Mouse (Mus musculus): Measurements from ENCODE around the gene Dchs1. TPM values are rescaled to one million over a fixed set of nuclear protein-coding genes. Genes with fewer than 3 reads are reported as not detected.

The Dchs1 gene
- 12.8 and 28.6 TPM in 2 replicates for polyA plus RNA-seq (2011; ENCODE audit: insufficient read length, low read depth, missing spikeins)

DNA sequence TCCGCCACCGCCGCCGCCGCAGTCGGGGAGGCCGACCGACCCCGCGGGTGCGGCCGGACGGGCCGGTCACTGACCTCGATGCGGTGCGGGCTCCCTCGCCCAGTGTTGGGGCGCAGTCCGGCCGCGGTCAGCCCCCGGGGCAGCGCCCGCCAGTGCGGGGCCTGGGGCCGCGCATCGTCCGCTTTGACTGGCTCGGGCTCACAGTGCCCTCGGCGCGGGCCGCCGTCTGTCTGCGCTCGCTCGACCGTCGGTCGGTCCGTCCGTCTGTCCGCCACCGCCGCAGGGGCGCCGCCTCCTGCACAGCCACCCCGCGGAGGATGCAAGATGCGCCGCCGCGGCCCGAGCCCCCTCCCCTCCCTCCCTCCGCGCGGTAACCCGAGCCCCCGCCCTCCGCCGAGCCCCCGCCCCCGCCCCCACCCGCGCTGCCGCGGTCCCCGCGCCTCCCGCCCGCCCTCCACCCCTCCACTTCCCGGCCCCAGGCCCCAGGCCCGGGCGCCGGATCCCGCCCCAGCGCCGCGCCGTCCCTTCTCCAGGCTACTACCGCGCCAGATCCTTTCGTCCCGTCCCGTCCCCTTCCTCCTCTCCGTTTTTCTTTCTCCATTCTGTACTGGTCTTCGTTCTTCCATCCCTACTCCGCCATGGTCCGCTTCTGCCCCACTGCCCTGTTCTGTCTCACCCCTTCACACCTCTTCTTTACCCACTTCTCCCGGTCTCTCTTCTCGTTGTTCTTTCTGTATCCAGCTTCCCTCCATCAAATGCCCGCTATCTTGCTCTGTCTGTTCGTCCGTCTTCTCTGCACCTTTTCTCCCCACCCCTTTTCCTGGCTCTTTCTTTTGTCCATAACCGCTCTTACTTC, at the start of gene Dchs1:
Gene Dchs1 (minus strand): TSS at position 370 of the 856 bp plus-strand sequence.
- Histone ChIP-seq H3K27ac (ENCODE audit: insufficient read depth, low read length) (no peak within 1 kb of the TSS), H3K4me3 (ENCODE audit: insufficient read depth, low read length) (peak within 1 kb of the TSS; percentile 49), H3K4me1 (ENCODE audit: control insufficient read depth, insufficient read depth, low read length) (peaks cover 19% of the 10 kb centered on the region)
- no peak for TF ChIP-seq CTCF (IDR thresholded peaks at IDR 0.05; ENCODE audit: borderline replicate concordance, insufficient read depth, low read length)
- peak; percentile 57 for TF ChIP-seq POLR2A (IDR thresholded peaks at IDR 0.05; ENCODE audit: low read depth, low read length)

DNA sequence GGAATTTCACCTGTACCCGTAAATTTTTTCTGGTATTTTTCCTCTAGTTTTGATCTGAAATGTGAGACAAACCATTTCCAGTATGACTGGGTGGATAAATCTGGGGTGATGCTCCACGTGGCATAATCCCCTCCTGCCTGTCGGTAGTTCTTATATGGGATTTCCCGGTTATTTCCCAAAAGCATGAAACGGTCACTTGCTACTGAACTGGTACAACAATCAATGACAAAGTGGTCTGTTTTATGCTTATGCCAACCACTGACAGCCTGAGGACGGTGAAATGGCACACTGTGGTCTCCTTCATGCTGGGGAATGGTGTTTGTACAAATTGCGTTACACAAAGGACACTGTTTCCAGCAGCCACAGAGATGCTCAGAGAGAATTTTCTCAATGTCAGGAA, 36.8 kb upstream of the Dchs1 start:
- TF ChIP-seq CTCF (IDR thresholded peaks at IDR 0.05; ENCODE audit: borderline replicate concordance, insufficient read depth, low read length) (no peak), POLR2A (IDR thresholded peaks at IDR 0.05; ENCODE audit: low read depth, low read length) (no peak)
- no peak overlapping the region for H3K4me3 ChIP-seq (ENCODE audit: insufficient read depth, low read length)
- no peak overlapping the region for H3K27ac ChIP-seq (ENCODE audit: insufficient read depth, low read length)
- H3K4me1 ChIP-seq (ENCODE audit: control insufficient read depth, insufficient read depth, low read length): no peaks in the 10 kb centered on the region

DNA sequence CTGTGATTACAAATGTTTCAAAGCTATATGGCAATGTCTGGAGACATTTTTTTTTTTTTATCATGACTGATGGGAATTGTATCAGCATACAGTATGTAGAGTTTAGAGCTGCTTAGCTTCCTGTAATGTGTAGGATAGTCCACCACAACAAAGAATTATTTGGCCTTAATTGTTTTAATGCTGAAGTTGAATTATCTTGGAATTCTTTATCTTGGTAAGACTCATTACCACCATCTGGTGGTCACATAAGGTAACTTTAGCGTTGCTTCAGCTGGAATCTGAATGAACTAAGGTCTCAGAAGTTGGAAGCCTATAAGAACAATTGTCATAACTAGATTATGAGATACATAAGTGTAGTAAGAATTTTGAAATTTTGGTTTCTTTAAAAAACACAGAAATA, 31.0 kb upstream of the Dchs1 start:
- TF ChIP-seq POLR2A (IDR thresholded peaks at IDR 0.05; ENCODE audit: low read depth, low read length) (no peak), CTCF (IDR thresholded peaks at IDR 0.05; ENCODE audit: borderline replicate concordance, insufficient read depth, low read length) (no peak)
- no peak overlapping the region for H3K4me3 ChIP-seq (ENCODE audit: insufficient read depth, low read length)
- no peaks in the 10 kb centered on the region for H3K4me1 ChIP-seq (ENCODE audit: control insufficient read depth, insufficient read depth, low read length)
- no peak overlapping the region for H3K27ac ChIP-seq (ENCODE audit: insufficient read depth, low read length)

DNA sequence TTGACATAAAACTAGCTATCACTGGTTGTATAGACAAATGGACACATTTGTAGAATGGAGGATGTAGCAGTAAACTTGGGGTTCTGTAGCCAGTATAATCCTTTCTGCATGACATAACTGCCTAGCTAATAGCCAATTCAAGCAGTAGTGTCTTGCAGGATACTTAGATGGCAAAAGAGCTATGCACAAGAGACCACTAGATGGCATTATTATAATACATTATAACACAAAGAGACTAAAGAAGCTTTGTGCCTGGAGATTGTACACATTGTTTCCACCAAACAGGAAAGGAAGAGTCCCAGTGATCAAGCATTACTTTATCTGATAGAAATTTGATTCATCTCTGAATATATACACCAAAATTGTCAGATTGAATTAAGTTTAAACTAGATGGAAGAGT, 29.3 kb upstream of the Dchs1 start:
- Histone ChIP-seq H3K4me3 (ENCODE audit: insufficient read depth, low read length) (no peak overlapping the region), H3K27ac (ENCODE audit: insufficient read depth, low read length) (no peak overlapping the region), H3K4me1 (ENCODE audit: control insufficient read depth, insufficient read depth, low read length) (no peaks in the 10 kb centered on the region)
- TF ChIP-seq CTCF (IDR thresholded peaks at IDR 0.05; ENCODE audit: borderline replicate concordance, insufficient read depth, low read length) (no peak), POLR2A (IDR thresholded peaks at IDR 0.05; ENCODE audit: low read depth, low read length) (no peak)

DNA sequence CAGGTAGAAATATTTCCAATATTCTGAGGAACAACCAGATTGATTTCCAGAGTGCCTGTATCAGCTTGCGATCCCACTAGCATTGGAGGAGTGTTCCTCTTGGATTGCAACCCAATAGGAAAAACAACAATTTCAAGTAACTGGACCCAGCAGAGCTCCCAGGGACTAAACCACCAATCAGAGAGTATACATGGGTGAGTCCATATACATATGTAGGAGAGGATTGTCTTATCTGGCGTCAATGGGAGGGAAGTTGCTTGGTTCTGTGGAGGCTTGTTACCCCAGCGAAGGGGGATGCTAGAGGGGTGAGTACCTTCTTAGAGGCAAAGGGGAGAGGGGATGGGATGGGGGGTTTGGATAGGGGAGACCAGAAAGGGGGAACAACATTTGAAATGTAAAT, 25.9 kb upstream of the Dchs1 start:
- Histone ChIP-seq H3K4me3 (ENCODE audit: insufficient read depth, low read length) (no peak overlapping the region), H3K4me1 (ENCODE audit: control insufficient read depth, insufficient read depth, low read length) (no peaks in the 10 kb centered on the region), H3K27ac (ENCODE audit: insufficient read depth, low read length) (no peak overlapping the region)
- TF ChIP-seq POLR2A (IDR thresholded peaks at IDR 0.05; ENCODE audit: low read depth, low read length) (no peak), CTCF (IDR thresholded peaks at IDR 0.05; ENCODE audit: borderline replicate concordance, insufficient read depth, low read length) (no peak)

DNA sequence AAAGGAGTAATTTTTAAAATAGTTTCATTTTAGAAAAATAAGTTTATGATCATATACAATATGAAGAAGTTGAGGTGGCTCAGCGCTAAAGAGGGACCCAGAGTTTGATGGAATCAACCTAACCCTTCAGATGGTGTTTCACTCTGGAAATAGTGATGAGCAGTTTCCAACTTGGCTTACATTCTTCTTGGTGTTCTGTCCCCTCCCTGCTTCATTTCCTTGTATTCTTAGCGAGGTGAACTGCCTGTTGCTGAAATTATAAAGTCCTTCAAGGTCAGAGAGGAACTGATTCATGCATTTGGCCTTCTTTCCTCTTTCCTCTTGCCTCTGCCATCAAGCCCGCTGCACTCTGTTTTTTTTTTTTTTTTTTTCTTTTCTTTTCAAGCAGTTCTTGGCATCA, 25.1 kb upstream of the Dchs1 start:
- TF ChIP-seq POLR2A (IDR thresholded peaks at IDR 0.05; ENCODE audit: low read depth, low read length): no peak
- no peak for TF ChIP-seq CTCF (IDR thresholded peaks at IDR 0.05; ENCODE audit: borderline replicate concordance, insufficient read depth, low read length)
- Histone ChIP-seq H3K4me1 (ENCODE audit: control insufficient read depth, insufficient read depth, low read length) (no peaks in the 10 kb centered on the region), H3K4me3 (ENCODE audit: insufficient read depth, low read length) (no peak overlapping the region), H3K27ac (ENCODE audit: insufficient read depth, low read length) (no peak overlapping the region)

DNA sequence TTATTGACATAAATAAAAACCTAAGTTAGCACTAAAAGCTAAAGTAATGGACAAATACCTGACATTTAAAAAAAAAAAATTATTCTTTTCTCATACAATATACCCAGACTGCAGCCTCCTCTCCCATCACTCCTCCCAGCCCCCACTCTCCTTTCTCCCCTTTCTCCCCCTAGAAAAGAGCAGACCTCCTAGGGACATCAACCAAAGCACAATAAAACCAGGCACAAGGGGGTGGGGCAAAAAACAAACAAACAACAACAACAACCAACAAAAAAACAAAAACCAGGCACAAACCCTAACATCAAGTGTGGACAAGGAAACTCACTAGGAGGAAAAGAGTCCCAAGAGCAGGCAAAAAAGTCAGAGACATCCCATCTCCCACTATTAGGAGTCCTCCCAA, 24.1 kb upstream of the Dchs1 start:
- TF ChIP-seq CTCF (IDR thresholded peaks at IDR 0.05; ENCODE audit: borderline replicate concordance, insufficient read depth, low read length): no peak
- TF ChIP-seq POLR2A (IDR thresholded peaks at IDR 0.05; ENCODE audit: low read depth, low read length): no peak
- H3K4me3 ChIP-seq (ENCODE audit: insufficient read depth, low read length): no peak overlapping the region
- no peaks in the 10 kb centered on the region for H3K4me1 ChIP-seq (ENCODE audit: control insufficient read depth, insufficient read depth, low read length)
- no peak overlapping the region for H3K27ac ChIP-seq (ENCODE audit: insufficient read depth, low read length)

DNA sequence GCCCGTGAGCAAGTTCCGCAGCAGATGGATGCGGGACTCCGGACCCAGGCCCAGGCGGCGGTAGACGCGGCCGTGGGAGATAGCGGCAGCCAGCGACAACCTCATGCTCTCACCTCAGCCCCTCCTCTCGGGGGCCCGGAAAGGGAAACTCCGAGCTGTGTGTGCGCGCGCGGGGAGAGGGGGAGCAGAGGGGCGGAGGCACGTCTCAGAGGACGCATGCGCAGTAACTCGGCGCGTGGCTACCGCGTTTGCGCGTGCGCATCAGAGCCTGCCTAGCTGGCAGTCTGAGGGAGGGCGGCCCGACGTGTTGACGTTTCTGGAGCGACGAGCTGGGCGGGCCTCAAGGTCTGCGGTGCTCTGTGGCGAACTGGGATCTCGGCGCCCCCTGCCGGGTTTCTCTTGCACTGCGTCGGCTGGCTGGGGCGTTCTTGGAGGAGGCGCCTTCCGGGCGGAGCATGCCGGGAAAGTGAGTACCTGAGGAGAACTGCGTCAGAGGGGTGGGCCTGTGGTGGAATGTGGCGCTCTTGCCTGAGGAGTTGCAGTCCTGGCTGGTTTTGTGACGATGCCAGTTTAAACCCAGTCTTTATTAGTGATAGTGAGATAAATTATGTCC, 23.5 kb upstream of the Dchs1 start, which contains the start of gene Mrpl17:
Gene Mrpl17 (minus strand): TSS at position 223 of the 613 bp plus-strand sequence.
- no peaks in the 10 kb centered on the region for H3K4me1 ChIP-seq (ENCODE audit: control insufficient read depth, insufficient read depth, low read length)
- peak; percentile 60 for TF ChIP-seq CTCF (IDR thresholded peaks at IDR 0.05; ENCODE audit: borderline replicate concordance, insufficient read depth, low read length)
- peak; percentile 90 for TF ChIP-seq POLR2A (IDR thresholded peaks at IDR 0.05; ENCODE audit: low read depth, low read length)
- peak within 1 kb of the TSS; percentile 53 for H3K27ac ChIP-seq (ENCODE audit: insufficient read depth, low read length)
- H3K4me3 ChIP-seq (ENCODE audit: insufficient read depth, low read length): peak within 1 kb of the TSS; percentile 77

DNA sequence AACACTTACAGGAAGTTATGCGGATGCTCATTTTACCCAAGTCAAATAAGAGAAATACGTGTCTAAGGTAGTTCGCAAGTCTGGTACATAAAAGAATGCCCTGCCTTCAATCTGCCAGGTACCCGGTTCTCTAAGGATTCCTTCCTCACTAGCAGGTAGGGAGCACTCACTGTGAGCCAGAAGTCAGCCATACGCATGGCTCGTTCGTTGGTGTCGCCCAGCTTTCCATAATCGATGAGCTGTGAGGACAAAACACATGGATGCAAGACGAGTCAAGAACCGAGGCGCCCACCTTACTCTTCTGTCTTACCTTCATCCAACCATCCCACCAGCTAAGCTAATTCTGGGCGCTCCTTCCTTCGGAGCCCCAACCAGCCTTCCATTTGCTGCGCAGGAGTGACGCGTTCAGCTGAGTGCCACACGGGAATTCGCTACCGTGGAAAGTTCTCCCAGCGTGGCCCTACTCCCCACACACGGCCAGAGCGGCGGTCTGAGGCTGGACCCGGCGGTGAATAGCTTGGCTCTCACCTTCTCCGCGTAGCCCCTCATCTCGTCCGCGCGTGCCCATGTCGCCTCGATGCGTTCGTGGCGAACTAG, 22.9 kb upstream of the Dchs1 start:
- no peak for TF ChIP-seq POLR2A (IDR thresholded peaks at IDR 0.05; ENCODE audit: low read depth, low read length)
- no peak for TF ChIP-seq CTCF (IDR thresholded peaks at IDR 0.05; ENCODE audit: borderline replicate concordance, insufficient read depth, low read length)
- no peaks in the 10 kb centered on the region for H3K4me1 ChIP-seq (ENCODE audit: control insufficient read depth, insufficient read depth, low read length)
- H3K27ac ChIP-seq (ENCODE audit: insufficient read depth, low read length): peak overlapping the region; percentile 53
- H3K4me3 ChIP-seq (ENCODE audit: insufficient read depth, low read length): peak overlapping the region; percentile 77

Data from embryonic fibroblast, embryonic 13.5 days (primary cell).